Mouse (Mus musculus) retina, adult 2 months (tissue): Measurements from ENCODE around the gene Pgr15l.

Experiments used
- DNase-seq: peaks from one replicate; pipeline ENCODE4 v3.0.0-alpha.2; 2012; ENCODE audit warnings: low read depth, low spot score

The Pgr15l gene

DNA sequence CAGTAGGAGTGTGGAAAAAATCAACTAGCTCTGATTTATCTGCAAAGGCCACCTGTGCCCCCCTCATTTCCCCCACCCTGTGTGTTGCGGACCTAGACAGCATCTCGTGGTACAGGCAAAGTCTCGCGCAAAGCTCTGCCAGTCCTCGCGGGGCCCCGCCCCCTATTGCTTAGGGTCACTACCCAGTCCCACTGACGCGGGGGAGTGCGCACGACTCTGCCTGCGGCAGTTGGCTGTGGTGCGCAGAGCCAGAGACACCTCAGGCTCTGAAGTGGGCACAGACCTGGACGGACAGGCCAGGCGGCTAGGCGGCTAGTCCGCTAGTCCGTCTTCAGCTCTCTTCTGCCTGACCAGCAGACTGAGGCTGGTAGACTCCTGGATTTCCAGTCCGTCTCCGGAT lies at the start of gene Pgr15l:
Gene Pgr15l (plus strand): TSS at position 228 of the 400 bp plus-strand sequence.
- DNase-seq, result no peak

DNA sequence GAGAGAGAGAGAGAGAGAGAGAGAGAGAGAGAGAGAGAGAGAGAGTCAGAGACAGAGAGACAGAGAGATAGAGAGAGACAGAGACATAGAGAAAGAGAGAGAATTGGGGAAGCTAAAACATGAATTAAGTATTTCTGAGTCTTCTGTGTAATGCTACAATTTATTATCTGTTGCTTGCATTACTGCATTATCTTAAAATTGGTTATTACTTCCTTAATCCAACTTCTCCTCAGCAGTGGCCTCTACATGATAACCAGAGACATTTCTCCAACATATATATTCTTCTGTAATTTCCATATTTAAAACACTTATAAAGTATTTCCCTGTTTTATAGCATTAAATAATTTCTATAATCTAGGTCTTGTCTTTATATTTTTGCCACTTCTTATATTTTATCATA lies 44.9 kb upstream of the Pgr15l start:
- DNase-seq, result no peak

DNA sequence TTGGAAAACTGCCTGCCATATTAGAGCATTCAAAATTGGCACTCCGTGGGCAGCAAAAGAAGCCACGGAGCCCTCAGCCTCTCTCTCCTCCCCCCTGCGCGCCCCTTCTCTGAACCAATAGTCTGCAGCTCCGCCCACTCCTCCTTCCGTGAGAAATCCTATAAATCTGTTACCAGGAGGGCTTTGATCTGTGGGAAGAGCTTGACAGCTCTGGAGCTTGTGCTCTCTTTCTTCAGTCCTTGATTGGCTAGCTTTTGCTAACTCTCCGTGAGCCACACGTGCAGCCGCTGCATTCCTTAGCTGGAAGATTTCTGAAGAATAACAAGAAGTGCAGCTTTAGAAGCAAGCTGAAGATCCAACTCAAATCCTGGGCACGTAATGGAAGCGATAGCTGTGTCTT lies 2.6 kb upstream of the Pgr15l start:
- DNase-seq, result no peak
